Mouse (Mus musculus): Measurements from ENCODE around the gene Sppl2b.

- TF ChIP-seq POLR2A (IDR thresholded peaks at IDR 0.05; ENCODE audit: low read depth, low read length): no peak
- no peak for TF ChIP-seq CTCF (IDR thresholded peaks at IDR 0.05; ENCODE audit: extremely low read depth, insufficient read length, insufficient replicate concordance, low read depth, low read length)
These were observed 11.0 kb upstream of the Sppl2b start, which contains the start of gene Lingo3 for GRCm38 (mm10) chr10:80843931-80844547.

Data from small intestine, adult 2 months (tissue).